Mouse (Mus musculus) lung, postnatal 14 days (tissue): Measurements from ENCODE around the gene RPS10-NUDT3.

Experiments
- DNase-seq: peaks from one replicate; pipeline ENCODE4 v3.0.0; 2021

Gene RPS10-NUDT3

GRCm38 (mm10) chr17:27573772-27574320 lies 61.2 kb downstream of the RPS10-NUDT3 start:
- DNase-seq, result no peak

- DNase-seq, result no peak
These were observed 63.7 kb downstream of the RPS10-NUDT3 start for GRCm38 (mm10) chr17:27571315-27571714.

- DNase-seq, result no peak
These were observed 66.8 kb downstream of the RPS10-NUDT3 start for GRCm38 (mm10) chr17:27568228-27568627.

GRCm38 (mm10) chr17:27565942-27566267 lies 69.1 kb downstream of the RPS10-NUDT3 start:
- DNase-seq, result no peak

- peak; percentile 97 for DNase-seq
These were observed 69.7 kb downstream of the RPS10-NUDT3 start, which contains the start of gene AI413582 for GRCm38 (mm10) chr17:27565163-27565941. Gene AI413582 (minus strand): TSS chr17:27565756.

- no peak for DNase-seq
These were observed 70.4 kb downstream of the RPS10-NUDT3 start for GRCm38 (mm10) chr17:27564391-27565162.

- no peak for DNase-seq
These were observed 71.2 kb downstream of the RPS10-NUDT3 start for GRCm38 (mm10) chr17:27563771-27564244.

GRCm38 (mm10) chr17:27561809-27562526 lies 73.1 kb downstream of the RPS10-NUDT3 start:
- DNase-seq, result no peak

GRCm38 (mm10) chr17:27560926-27561480 lies 74.0 kb downstream of the RPS10-NUDT3 start:
- DNase-seq, result no peak

- no peak for DNase-seq
These were observed 75.4 kb downstream of the RPS10-NUDT3 start for GRCm38 (mm10) chr17:27559596-27559995.

GRCm38 (mm10) chr17:27558845-27559244 lies 76.2 kb downstream of the RPS10-NUDT3 start:
- no peak for DNase-seq

GRCm38 (mm10) chr17:27557927-27558661 lies 76.9 kb downstream of the RPS10-NUDT3 start:
- DNase-seq, result no peak

- peak; percentile 53 for DNase-seq
These were observed 77.7 kb downstream of the RPS10-NUDT3 start for GRCm38 (mm10) chr17:27557181-27557926.

- DNase-seq, result peak; percentile 87
These were observed 78.6 kb downstream of the RPS10-NUDT3 start, which contains the start of gene Hmga1 for GRCm38 (mm10) chr17:27556315-27557011. Gene Hmga1 (plus strand): TSS chr17:27556497.

GRCm38 (mm10) chr17:27555512-27556172 lies 79.4 kb downstream of the RPS10-NUDT3 start:
- peak; percentile 70 for DNase-seq

GRCm38 (mm10) chr17:27555075-27555511 lies 79.9 kb downstream of the RPS10-NUDT3 start:
- peak; percentile 41 for DNase-seq

- no peak for DNase-seq
These were observed 80.7 kb downstream of the RPS10-NUDT3 start for GRCm38 (mm10) chr17:27554062-27554960.
